Mouse (Mus musculus) E14TG2a.4 (cell line): ENCODE measurements around the gene Dusp6.

Experiments used
- CTCF ChIP-seq: conservative IDR thresholded peaks from 2 replicates; pipeline ENCODE4 v1.5.1; 2014; ENCODE audit warnings: low read length
- NANOG ChIP-seq: IDR thresholded peaks from 2 replicates; pipeline ENCODE4 v1.6.1; 2014; ENCODE audit warnings: borderline replicate concordance, low read length, mixed read lengths
- POU5F1 ChIP-seq: IDR thresholded peaks from 2 replicates; pipeline ENCODE4 v1.6.1; 2014; ENCODE audit warnings: low read length, borderline replicate concordance

DNA sequence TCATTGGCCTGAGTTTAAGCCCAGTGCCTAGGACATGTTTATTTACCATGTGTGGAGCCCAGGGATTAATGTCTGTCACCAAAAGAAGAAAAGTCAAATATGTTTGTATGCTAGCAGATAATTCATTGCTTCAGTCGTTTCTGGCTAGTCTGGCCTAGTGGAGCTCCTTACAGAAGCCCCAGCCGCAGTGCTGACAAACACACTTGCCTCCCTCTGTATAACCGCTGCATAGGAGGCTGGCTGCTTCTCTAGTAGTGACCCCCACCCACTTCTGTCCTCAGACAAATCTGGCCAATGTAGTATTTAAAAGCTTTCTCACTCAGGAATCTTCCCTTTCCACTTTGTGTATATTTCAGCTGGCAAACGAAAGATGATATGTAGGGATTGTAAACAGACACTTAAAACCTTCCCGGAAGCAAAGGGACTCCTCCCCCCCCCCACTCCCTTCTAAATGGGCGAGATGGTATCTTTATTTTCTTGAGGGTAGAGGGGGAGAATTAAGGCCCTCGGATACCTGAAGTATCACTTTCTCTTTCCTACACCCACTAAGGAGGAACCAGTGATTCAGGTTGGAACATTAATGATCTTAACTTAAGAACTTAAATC lies 18.3 kb upstream of the Dusp6 start:
- TF ChIP-seq CTCF: no peak
- no peak for TF ChIP-seq POU5F1
- TF ChIP-seq NANOG: no peak
